Mouse (Mus musculus) liver, postnatal 0 days (tissue): ENCODE results near the gene Chst11.

Experiments
- CTCF ChIP-seq: sonication (generic); IDR thresholded peaks from 2 replicates; pipeline ENCODE4 v1.5.1; 2016; ENCODE audit warnings: antibody characterized with exemption, low read depth
- EP300 ChIP-seq: IDR thresholded peaks from 2 replicates; pipeline ENCODE4 v1.6.1; 2016; ENCODE audit warnings: antibody characterized with exemption, low read depth, mild to moderate bottlenecking

DNA sequence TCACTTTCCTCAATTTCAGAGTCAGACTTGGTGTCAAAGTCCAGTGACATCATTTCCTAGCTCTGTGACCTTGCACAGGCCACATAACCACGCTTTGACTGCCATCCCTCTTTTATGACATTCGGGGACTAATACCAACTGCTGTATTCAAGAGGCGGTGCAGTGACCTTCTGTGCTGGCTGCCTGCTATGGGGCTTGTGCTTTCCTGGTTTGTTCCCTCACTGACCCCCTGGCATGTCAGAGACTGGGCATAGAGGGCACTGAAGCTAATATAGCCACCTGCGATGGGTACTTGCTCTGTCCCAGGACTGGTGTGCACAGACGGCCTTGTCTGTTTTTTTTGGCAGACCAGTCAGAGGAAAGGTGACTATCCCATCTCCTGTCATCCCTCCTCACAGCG is 108.4 kb downstream of the Chst11 start:
- TF ChIP-seq CTCF (no peak), EP300 (no peak)
